Mouse (Mus musculus): ENCODE measurements around the gene Tsc2.

The Tsc2 gene

DNA sequence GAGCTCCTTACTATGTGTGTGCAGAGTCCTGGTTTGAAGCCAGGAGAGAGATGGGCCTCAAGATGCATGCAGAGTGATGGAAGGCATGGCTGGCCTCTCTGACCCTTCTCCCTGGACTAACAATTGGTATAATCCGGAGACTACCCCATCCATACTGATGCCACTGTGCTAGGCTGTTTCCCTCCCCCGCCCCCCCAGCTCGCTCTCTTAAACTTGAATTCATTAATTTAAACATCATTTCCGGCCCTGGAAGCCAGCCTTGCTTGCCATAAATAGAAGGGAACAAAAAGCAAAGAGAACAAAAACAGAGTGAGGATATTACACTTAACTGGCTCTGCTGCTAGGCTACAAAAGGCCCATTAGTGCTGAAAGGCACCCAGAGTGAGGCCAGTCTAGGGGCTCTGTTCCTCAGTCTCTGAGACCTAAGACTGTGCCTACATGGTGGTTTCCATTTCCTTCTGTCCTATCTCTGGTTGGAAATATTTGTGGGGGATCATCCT is 73.8 kb downstream of the Tsc2 start:
- H3K27me3 ChIP-seq (ENCODE audit: control insufficient read depth, insufficient read depth, low read length, poor library complexity, severe bottlenecking): no peaks in the 10 kb centered on the region
- no peaks in the 10 kb centered on the region for H3K36me3 ChIP-seq (ENCODE audit: control insufficient read depth, insufficient read depth, low read length, poor library complexity, severe bottlenecking)
- DNase-seq (ENCODE audit: low read depth, low spot score): no peak

DNA sequence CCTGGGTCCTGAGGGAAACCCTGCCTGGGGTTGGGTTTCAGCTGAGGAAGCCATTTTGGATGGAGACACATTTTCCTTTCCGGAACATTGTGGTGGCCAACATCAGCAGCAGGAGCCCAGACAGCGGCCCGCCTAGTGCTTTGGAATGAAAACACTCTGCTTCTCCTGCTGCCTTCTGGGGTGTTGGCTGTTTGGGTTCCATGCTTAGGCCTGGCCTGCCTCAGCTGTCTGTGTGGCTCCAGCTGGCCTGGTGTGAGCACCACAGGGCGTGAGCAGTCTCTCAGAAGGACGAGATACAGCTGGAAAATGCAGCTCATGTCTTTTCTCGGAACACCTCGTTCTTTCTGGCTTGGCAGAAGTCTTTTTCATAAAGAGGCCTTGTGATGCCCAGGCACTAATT is 75.3 kb downstream of the Tsc2 start:
- no peaks in the 10 kb centered on the region for H3K27me3 ChIP-seq (ENCODE audit: control insufficient read depth, insufficient read depth, low read length, poor library complexity, severe bottlenecking)
- DNase-seq (ENCODE audit: low read depth, low spot score): no peak
- H3K36me3 ChIP-seq (ENCODE audit: control insufficient read depth, insufficient read depth, low read length, poor library complexity, severe bottlenecking): no peaks in the 10 kb centered on the region

DNA sequence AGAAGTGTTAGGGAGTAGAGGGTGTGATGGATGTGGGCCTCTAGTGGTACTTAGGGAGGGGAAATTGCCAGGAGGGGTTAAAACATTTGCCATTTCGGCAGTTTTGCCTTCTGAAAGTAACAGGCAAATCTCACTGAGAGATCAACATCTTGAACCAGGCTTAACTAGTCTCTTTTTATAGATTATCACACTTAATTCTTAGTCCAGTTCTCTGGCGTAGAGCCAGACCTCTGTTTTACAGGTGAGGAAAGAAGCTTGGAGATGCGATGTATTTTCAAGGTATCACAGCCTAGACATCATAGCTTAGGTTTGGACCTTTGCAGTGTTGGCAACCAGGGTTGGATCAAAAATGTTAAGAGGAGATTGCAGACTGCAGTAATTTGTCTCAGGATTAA is 81.4 kb downstream of the Tsc2 start:
- no peaks in the 10 kb centered on the region for H3K27me3 ChIP-seq (ENCODE audit: control insufficient read depth, insufficient read depth, low read length, poor library complexity, severe bottlenecking)
- peaks cover 1% of the 10 kb centered on the region; the same call in 1 of the 2 replicates for H3K36me3 ChIP-seq (ENCODE audit: control insufficient read depth, insufficient read depth, low read length, poor library complexity, severe bottlenecking)
- DNase-seq (ENCODE audit: low read depth, low spot score): no peak

DNA sequence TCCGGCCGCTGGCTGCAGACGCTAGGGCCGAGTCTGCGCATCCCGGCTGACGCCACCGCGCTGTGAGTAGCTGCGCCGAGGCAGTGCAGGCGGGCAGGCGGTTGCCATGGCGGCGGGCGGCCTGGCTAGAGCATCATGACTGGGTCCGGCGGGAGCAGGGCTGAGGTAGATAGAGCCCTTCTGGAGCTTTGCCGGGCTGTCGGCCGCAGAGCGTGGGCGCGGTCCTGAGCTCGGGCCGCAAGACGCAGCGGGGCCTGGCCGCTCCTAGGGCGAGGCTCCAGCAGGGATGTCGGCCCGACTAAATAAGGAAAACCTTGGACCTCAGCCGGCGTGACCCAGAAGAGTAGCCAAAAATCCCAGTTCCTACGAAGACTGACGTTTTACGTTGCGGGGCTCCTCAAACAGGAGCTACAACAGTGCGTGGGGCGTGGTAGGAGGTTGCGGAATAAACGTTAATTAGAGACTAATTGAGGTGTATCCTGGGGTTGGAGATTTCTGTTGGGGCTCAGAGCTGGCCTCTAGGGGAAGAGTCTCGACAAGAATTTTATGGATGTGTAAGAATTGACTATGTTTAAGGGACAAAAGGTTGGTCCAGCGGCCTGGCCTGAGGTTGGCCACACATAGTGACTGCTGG is 81.9 kb downstream of the Tsc2 start:
- H3K27me3 ChIP-seq (ENCODE audit: control insufficient read depth, insufficient read depth, low read length, poor library complexity, severe bottlenecking): no peaks in the 10 kb centered on the region
- H3K36me3 ChIP-seq (ENCODE audit: control insufficient read depth, insufficient read depth, low read length, poor library complexity, severe bottlenecking): peaks cover 1% of the 10 kb centered on the region; the same call in 1 of the 2 replicates
- peak; percentile 70 for DNase-seq (ENCODE audit: low read depth, low spot score)

DNA sequence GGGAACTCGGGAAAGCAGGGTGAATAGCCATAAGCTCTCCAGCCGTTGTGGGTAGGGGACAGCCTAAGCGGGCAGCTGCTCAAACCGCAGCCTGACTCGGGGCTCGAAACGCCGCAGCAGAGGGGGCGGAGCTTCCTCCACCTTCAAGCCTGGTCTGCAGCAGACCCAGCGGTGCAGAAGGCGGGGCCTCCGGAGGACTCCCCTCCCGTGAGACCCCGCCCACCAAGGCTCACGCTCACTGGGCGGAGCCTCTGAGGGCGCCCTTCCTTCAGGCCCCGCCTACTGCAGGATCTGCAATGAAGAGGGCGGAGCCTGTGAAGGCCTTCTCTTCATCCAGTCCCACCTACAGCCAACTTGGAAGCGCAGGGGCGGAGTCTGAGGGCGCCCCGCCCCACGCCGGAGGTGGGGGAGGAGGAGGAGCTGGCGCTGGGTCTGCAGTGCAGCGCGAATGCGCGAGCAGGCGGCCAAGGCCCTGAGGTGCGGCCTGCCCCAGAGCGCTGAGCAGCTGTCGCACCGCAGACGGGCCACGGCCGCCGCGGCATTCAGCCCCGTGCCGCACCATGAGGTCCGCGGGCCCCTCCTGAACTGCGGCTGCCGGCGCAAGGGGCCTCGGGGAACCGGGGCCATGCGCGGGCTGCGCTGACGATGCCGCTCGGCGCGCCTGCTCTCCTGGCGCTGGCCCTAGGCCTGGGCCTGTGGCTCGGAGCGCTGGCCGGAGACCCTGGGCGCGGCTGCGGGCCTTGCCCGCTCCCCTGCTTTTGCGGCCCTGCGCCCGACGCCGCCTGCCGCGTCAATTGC is 82.6 kb downstream of the Tsc2 start, which contains the start of gene Pkd1:
Gene Pkd1 (plus strand): TSS at position 217 of the 798 bp plus-strand sequence.
- no peaks in the 10 kb centered on the region for H3K27me3 ChIP-seq (ENCODE audit: control insufficient read depth, insufficient read depth, low read length, poor library complexity, severe bottlenecking)
- DNase-seq (ENCODE audit: low read depth, low spot score): peak; percentile 100
- H3K36me3 ChIP-seq (ENCODE audit: control insufficient read depth, insufficient read depth, low read length, poor library complexity, severe bottlenecking): peaks cover 1% of the 10 kb centered on the region; the same call in 1 of the 2 replicates

DNA sequence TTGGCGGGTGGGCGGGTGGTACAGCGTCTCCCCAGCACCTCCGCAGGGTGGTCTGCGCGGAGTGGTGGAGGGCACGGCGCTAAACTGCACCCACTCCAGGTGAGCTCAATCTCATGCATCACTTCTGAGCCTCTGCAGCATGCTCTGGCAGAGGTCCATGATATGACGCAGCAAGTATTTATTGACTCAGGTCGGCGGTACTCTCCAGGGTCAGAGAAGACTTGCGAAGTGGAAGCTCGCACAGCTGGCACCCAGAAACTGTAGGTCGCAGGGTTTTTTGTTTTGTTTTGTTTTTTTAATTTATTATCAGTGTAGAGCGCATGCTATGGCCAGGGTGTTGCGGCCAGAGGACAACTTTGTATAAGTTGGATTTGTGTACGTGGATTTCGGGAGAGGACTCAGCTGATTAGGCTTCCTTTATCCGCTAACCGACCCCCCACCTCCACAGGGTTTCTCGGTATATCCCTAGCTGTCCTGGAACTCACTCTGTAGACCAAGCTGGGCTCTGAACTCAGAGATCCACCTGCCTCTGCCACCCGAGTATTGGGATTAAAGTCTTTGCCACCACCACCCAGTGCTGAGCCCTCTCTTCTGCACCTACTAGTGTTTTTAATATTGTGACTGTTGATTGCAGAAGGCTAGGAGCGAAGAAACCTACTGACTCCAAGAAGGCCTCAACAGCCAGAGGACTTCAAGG is 83.4 kb downstream of the Tsc2 start:
- DNase-seq (ENCODE audit: low read depth, low spot score): peak; percentile 67
- H3K27me3 ChIP-seq (ENCODE audit: control insufficient read depth, insufficient read depth, low read length, poor library complexity, severe bottlenecking): no peaks in the 10 kb centered on the region
- peaks cover 1% of the 10 kb centered on the region; the same call in 1 of the 2 replicates for H3K36me3 ChIP-seq (ENCODE audit: control insufficient read depth, insufficient read depth, low read length, poor library complexity, severe bottlenecking)

DNA sequence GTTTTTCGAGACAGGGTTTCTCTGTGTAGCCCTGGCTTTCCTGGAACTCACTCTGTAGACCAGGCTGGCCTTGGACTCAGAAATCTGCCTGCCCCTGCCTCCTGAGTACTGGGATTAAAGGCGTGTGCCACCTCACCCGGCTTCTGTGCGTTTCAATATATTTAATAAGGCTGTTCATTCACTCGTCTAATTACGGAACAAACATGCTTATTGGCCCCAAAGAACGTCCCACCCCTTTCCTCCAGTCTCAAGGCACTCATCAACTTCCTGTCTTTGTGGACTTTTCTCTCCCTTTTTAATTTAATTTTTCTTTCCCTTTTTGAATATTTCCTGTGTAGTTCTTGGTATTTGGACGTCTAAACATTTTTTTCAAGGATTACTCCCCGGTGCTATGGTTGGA is 84.0 kb downstream of the Tsc2 start:
- peak; percentile 64 for DNase-seq (ENCODE audit: low read depth, low spot score)
- Histone ChIP-seq H3K27me3 (ENCODE audit: control insufficient read depth, insufficient read depth, low read length, poor library complexity, severe bottlenecking) (no peaks in the 10 kb centered on the region), H3K36me3 (ENCODE audit: control insufficient read depth, insufficient read depth, low read length, poor library complexity, severe bottlenecking) (peaks cover 1% of the 10 kb centered on the region; the same call in 1 of the 2 replicates)

DNA sequence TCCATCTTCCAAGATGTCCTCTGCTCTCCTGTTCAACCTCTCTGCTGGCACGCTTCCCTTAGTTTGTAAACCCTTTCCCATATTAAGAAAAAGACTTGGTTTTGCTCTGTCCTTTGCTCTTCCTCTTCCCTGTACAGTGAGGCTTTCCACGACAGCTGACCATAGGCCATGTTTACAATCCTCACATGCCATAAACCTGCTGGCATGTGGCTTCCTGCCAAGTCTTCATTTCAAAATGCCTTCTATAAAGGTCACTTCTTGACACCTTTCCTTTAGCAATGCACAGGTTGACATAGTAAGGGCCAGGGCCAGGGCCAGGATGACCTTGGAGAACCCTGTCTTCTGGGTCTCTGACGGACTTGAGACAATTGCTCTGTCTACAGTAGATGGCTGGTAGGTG is 86.2 kb downstream of the Tsc2 start:
- DNase-seq (ENCODE audit: low read depth, low spot score): no peak
- H3K27me3 ChIP-seq (ENCODE audit: control insufficient read depth, insufficient read depth, low read length, poor library complexity, severe bottlenecking): no peaks in the 10 kb centered on the region
- no peaks in the 10 kb centered on the region for H3K36me3 ChIP-seq (ENCODE audit: control insufficient read depth, insufficient read depth, low read length, poor library complexity, severe bottlenecking)

Measured in splenic B cell, adult 2 months (primary cell).